Mouse (Mus musculus) macrophage (primary cell): ENCODE data around the gene Iqcd. TPM values are rescaled to one million over a fixed set of nuclear protein-coding genes. Genes with fewer than 3 reads are reported as not detected.

ENCODE experiments used
- H3K27ac ChIP-seq: fragments of 350-480 bp; formaldehyde crosslinking; 2 replicates; pipeline ENCODE4 v1.9.0; 2021
- H3K36me3 ChIP-seq: fragments of 350-480 bp; formaldehyde crosslinking; 2 replicates; pipeline ENCODE4 v1.9.0; 2021; ENCODE audit errors: inconsistent target
- H3K4me3 ChIP-seq: fragments of 350-480 bp; formaldehyde crosslinking; 2 replicates; pipeline ENCODE4 v1.9.0; 2021; ENCODE audit errors: inconsistent target
- H3K79me2 ChIP-seq: fragments of 350-480 bp; formaldehyde crosslinking; 2 replicates; pipeline ENCODE4 v1.9.0; 2021; ENCODE audit errors: inconsistent target
- WGBS: methylation state at CpG from one replicate; pipeline ENCODE4 v1.1.7; 2026; ENCODE audit warnings: inconsistent platforms; ENCODE audit not compliant: missing documents; 5-methylcytosine and 5-hydroxymethylcytosine counted together
- polyA plus RNA-seq: library from polyadenylated mRNA; stranded (reverse); fragments of 250-400 nt; gene quantifications from 3 replicates; pipeline ENCODE4 v1.2.4, GENCODE M21; 2018; ENCODE audit warnings: inconsistent platforms

The Iqcd gene
- polyA plus RNA-seq, 1 experiment from 2014 or later = 0.37 TPM

DNA sequence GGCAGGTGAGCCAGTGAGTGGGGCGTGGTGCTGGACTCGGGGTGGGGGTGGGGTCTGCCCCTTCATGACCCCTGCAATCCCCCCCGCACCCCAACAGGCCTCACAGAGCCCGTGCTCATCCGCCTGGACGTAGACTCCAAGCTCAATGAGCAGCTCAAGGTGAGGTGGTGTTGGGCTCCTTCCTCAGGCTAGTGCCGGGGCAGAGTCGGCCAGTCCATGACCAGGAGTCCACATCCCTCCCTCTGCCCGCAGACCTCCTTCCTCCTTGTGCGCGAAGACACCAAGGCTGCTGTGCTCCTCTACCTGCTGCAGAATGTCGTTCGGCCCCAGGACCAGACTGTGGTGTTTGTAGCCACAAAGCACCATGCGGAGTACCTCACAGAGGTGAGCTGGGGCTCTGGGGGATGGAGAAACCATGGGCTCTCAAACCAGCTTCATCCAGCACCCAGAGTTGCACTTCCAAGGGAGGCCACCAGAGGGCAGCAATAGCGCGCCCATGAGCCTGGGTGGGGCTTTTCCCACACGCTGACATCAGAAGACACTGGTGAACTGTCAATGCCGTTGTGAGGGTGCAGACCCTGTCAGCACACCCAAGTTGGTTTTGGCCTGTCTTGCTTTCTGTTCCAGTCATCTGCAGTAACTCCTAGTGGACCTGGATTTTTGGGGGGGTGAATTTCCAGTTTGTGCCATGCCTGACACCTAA is 31.7 kb downstream of the Iqcd start:
- H3K27ac ChIP-seq = no peak overlapping the region
- WGBS = 70% methylated on average over 17 of the region's 18 CpGs
- H3K36me3 ChIP-seq = peaks cover 80% of the 10 kb centered on the region
- H3K79me2 ChIP-seq = peaks cover 18% of the 10 kb centered on the region
- H3K4me3 ChIP-seq = no peak overlapping the region

DNA sequence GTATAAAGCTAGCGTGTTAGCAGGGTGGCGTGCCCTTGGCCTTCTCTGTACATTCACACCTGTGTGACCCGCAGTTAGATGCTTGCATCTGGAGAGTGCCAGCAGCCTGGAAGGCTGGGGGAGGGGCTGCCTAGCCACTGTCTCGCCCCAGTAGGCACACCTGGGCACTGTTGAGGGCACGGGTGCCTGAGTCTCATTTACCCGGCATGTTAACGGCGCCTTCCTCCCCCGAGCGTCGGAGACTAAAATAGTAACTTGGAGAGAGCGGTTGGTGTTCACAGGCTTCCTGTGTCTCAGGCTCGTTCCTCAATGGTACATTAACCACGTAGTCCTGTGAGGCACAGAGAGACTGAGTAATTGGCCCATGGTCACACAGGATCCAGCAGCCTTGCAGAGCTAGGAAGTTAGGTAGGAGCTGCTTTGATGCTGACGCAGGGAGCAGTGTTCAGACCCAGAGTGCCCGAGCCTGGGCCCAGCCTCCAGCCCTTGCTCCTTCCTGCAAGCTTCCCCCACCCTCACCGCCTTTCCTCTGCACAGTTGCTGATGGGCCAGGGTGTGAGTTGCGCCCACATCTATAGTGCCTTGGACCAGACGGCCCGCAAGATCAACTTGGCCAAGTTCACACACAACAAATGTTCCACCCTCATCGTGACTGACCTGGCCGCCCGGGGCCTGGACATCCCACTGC is 32.4 kb downstream of the Iqcd start:
- Histone ChIP-seq H3K27ac (no peak overlapping the region), H3K4me3 (no peak overlapping the region), H3K79me2 (peaks cover 11% of the 10 kb centered on the region), H3K36me3 (peaks cover 87% of the 10 kb centered on the region)
- WGBS = 55% methylated on average over 20 of the region's 23 CpGs

DNA sequence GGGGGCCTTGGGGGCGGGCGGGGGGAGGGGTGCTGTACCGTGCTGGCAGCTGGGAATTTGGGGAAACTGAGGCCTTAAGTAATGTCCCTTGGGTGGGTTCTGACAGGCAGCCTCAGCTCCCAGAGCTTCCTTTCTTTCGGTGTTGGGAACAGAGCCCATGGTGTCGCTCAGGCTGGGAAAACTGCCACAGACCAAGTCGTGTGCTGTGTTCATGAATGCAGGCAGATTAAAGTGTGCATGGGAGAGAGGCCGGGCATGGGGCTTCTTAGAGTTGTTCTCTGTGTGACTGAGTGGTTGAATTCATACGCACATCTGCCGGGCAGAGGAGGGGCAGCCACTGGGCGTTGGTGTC is 33.0 kb downstream of the Iqcd start:
- Histone ChIP-seq H3K27ac (no peak overlapping the region), H3K4me3 (no peak overlapping the region), H3K79me2 (peaks cover 5% of the 10 kb centered on the region; the same call in 1 of the 2 replicates), H3K36me3 (peaks cover 86% of the 10 kb centered on the region)
- WGBS = 90% methylated on average over 10 of the region's 10 CpGs

DNA sequence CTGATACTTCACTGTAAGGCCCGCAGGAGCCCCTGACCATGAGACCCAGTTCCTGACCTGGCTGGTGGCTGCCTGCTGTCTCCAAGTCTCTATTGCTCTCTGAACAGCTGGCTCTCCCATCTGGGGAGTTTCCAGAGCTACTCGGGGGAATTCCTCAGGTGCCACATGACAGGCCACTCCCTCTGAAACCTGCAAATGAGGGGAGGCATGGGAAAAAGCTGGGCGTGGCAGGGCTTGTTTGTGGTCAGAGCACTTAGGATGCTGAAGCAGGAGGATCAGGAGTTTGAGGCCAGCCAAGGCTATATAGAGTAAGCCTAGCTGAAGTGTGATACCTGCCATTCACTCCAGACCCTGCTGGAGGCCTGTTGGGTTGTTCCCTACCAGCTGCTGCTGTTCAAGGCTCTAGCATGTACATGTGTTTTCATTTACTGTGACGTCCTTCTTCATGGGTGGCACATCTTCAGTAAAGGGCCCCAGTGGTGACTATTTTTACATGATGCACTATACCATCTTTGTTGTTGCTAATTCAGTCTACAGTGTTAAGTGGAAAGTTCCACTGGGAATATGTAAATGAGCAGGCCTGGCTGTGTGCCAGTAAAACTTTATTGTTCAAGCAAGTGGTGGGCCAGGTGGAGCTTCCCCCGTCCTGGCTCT is 33.5 kb downstream of the Iqcd start:
- Histone ChIP-seq H3K36me3 (peaks cover 83% of the 10 kb centered on the region), H3K79me2 (no peaks in the 10 kb centered on the region; the same call in 1 of the 2 replicates), H3K4me3 (no peak overlapping the region), H3K27ac (no peak overlapping the region)
- WGBS = 94% methylated on average over 5 of the region's 5 CpGs

DNA sequence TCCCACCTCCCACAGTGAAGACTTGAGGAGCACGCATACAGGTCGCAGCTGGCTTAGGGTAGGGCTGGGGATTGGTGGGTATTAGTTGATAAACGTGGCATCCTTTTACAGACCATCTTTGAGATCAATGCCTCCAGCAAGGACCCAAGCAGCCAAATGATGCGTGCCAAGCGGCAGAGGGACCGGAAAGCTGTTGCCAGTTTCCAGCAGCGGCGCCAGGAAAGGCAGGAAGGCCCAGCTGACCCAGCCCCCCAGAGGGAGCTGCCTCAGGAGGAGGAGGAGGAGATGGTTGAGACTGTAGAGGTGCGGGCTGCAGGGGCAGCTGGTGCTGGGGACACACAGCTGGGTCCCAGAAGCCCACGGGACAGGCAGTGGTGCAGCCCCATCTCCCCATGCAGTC is 35.6 kb downstream of the Iqcd start:
- no peak overlapping the region for H3K4me3 ChIP-seq
- H3K79me2 ChIP-seq = no peaks in the 10 kb centered on the region
- peaks cover 71% of the 10 kb centered on the region for H3K36me3 ChIP-seq
- 94% methylated on average over 10 of the region's 10 CpGs for WGBS
- no peak overlapping the region for H3K27ac ChIP-seq

DNA sequence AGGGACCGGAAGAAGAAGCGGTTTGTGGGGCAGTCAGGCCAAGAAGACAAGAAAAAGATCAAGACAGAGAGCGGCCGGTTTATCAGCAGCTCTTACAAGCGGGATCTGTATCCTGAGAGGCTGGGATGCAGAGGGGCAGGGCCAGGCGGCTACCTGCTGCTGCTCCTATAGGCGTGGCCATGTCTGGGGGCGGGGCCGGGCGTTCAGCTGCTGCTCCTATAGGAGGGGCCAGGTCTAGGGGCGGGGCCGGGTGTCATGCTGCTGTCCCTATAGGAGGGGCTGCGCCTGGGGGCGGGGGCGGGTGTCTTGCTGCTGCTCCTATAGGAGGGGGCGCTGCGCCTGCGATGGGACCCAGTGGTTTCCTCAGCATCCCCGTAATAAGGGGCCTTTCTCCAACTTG is 37.6 kb downstream of the Iqcd start:
- WGBS = 89% methylated on average over 19 of the region's 19 CpGs

DNA sequence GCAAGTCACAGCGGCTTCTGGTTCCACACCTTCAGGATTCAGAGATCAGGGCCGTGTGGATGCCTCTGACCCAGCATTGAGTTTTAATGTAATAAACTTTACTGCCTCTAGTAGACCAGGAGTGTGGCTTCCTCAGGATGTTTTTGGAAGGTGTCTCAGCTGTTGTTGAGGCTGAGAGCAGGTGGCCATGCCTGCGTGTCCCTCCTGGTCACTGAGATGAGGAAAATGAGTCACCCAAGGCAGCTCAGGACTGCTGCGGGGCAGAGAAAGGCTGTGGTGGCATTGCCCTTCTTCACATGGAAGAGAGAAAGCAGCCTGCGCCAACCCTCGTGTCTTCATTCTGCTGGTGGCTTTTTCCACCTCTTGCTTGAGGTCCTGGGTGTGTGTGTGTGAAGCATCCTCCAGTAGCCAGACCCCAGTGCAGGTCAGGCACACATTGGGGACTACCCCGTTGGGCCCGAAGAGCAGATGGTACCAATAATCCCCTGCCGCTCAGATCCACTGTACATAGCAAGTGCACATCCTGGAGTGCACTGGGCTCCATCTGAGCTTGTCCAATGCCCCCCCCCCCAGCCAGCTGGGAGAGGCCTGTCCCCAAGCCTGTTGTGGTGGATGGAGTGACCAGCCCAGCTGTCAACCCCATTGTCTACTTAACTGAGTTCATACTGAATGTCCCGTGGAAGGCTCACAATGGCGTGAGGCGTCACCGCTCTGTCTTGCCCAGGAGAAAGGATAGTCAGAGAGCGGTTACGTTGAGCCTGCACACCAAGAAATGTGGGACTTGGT is 38.9 kb downstream of the Iqcd start:
- no peaks in the 10 kb centered on the region for H3K79me2 ChIP-seq
- no peak overlapping the region for H3K4me3 ChIP-seq
- H3K27ac ChIP-seq = no peak overlapping the region
- 94% methylated on average over 15 of the region's 15 CpGs for WGBS
- H3K36me3 ChIP-seq = peaks cover 44% of the 10 kb centered on the region

More for the DNA sequence above, 37.6 kb downstream of the Iqcd start:
- H3K79me2 ChIP-seq = no peaks in the 10 kb centered on the region
- no peak overlapping the region for H3K27ac ChIP-seq
- no peak overlapping the region for H3K4me3 ChIP-seq
- H3K36me3 ChIP-seq = peaks cover 55% of the 10 kb centered on the region

DNA sequence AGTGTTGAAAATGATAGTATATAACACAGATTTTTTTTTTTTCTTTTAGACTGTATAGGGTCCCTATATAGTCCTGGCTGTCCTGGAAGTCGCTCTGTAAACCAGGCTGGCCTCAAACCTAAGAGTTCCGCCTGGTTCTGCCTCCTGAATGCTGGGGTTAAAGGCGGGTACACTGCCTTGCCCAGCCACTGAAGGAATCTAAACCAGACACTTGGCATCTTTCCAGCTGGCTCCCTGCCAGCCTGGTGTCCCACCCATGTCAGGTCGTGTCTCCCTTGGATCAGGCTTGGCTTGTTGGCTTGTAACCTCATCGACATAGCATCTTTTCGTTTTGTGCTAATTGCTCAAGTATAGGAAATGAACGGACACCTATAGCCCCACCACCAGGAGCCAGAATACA is 39.8 kb downstream of the Iqcd start:
- Histone ChIP-seq H3K27ac (no peak overlapping the region), H3K4me3 (no peak overlapping the region), H3K79me2 (no peaks in the 10 kb centered on the region), H3K36me3 (peaks cover 35% of the 10 kb centered on the region)
- 71% methylated on average over 7 of the region's 7 CpGs for WGBS

DNA sequence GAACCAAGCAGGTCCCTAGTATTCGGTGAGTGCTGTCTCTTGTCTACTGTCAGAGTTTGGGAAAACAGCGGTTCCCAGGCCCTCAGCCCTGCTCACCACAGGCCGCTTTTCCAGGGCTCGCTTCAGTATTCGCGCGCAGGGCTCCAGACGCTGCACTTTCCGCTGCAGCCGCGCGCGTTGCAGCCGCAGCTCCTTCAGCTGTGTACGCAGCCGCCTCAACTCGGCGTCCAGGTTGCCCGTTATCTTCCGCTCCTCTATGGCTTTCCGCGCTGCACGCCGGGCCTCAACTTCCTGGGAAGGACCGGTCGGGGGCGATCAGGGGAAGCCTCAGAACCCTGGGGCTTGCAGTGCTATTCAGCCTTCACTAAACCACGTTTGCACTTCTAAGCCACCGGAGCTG is 42.3 kb downstream of the Iqcd start:
- WGBS = 8% methylated on average over 29 of the region's 29 CpGs
- peaks cover 10% of the 10 kb centered on the region; the same call in 1 of the 2 replicates for H3K36me3 ChIP-seq

DNA sequence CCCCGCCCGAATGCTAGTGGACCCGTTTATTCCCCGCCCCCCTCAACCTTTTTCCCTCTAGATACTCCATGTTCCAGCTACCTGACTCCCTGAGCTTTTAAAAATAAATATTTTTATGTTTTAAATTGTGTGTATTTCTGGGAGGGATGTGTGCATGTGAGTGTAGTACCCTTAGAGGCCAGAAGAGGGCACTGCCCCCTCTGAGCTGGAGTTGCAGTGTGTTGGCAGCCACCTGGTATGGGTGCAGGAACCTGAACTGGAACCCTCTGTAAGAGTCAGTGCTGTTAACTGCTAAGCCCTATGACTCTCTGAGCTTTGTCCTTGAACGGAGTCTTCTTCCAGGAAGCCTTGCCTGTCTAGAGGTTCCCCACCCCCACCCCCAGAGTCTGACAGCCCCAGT is 43.1 kb downstream of the Iqcd start:
- Histone ChIP-seq H3K36me3 (peaks cover 8% of the 10 kb centered on the region; the same call in 1 of the 2 replicates), H3K4me3 (no peak overlapping the region), H3K27ac (no peak overlapping the region), H3K79me2 (no peaks in the 10 kb centered on the region)
- 91% methylated on average over 5 of the region's 5 CpGs for WGBS

More for the DNA sequence above, 42.3 kb downstream of the Iqcd start:
- no peak overlapping the region for H3K27ac ChIP-seq
- no peak overlapping the region for H3K4me3 ChIP-seq
- H3K79me2 ChIP-seq = no peaks in the 10 kb centered on the region

DNA sequence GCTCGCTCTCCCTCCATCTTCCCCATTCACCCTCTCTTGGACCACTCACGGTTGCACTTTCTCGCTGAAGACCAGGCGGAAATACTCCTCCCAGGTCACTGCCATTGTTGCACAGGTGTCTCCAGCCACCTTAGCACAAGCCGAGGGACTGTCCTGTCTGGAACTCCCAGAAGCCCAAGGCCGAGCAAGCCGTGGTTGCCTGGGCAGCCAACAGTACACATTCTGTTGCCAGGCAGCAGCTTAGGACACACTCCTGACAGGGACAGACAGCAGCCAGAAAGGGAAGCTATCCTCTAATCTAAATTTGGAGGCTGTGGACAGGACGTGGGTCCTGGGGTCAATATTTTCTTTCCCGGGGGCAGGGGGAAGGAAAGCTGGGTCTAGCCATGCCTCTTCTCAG is 45.3 kb downstream of the Iqcd start, which contains the start of gene Cfap73:
TSS of gene Cfap73 (minus strand) at position 105 of the 400 bp plus-strand sequence.
- Histone ChIP-seq H3K36me3 (no peaks in the 10 kb centered on the region), H3K27ac (no peak within 1 kb of the TSS), H3K79me2 (no peaks in the 10 kb centered on the region), H3K4me3 (no peak within 1 kb of the TSS)
- 63% methylated on average over 9 of the region's 9 CpGs for WGBS

DNA sequence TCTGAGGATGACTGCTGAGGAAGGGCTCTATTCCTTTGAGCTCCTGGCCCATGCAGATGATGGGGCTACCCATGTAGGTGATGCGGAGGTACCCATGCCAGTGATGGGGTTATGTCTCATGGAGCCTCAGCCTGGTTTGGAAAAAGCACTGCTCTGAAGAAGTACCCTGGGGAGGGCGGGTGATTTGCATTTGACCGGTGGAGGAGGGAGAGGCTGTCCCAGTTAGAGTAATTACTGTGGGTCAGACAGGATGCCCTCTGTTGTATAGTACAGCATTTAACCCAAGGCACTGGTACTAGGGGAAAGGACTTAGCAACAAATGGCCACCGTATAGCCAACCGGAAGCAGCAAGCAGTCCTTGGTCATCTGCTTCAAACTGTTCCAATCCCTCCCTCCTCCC is 46.0 kb downstream of the Iqcd start:
- H3K36me3 ChIP-seq = no peaks in the 10 kb centered on the region
- H3K79me2 ChIP-seq = no peaks in the 10 kb centered on the region
- H3K4me3 ChIP-seq = no peak overlapping the region
- no peak overlapping the region for H3K27ac ChIP-seq
- 44% methylated on average over 5 of the region's 5 CpGs for WGBS

DNA sequence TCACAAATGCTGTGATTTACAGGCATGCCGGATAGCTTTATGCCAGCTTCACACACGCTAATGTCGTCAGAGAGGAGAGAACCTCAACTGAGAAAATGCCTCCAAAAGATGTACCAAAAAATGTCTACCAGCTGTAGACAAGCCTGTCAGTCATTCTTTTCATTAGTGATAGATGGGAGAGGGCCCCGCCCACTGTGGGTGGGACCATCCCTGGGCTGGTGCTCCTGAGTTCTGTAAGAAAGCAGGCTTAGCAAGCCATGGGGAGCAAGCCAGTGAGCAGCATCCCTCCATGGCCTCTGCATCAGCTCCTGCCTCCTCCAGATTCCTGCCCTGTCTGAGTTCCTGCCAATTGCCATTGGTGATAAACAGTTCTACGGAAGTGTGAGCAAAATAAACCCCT is 46.8 kb downstream of the Iqcd start:
- Histone ChIP-seq H3K4me3 (no peak overlapping the region), H3K27ac (no peak overlapping the region), H3K36me3 (no peaks in the 10 kb centered on the region), H3K79me2 (no peaks in the 10 kb centered on the region)
- 98% methylated on average over 5 of the region's 5 CpGs for WGBS

DNA sequence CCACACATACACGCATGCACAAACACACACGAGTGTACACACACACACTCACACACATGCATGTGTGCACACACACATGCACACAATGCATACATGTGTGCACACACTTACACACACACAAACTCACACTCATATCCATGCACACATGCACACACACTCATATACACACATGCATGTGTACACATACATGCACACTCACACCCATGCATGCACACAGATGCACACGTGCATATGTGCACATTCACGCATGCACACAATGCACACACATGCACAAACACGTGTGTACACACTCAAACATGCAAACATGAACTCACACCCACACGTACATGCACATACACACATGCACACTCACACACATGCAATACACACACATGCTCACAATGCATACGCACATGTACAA is 51.3 kb downstream of the Iqcd start:
- no peaks in the 10 kb centered on the region for H3K79me2 ChIP-seq
- H3K36me3 ChIP-seq = no peaks in the 10 kb centered on the region
- no peak overlapping the region for H3K4me3 ChIP-seq
- WGBS = 97% methylated on average over 7 of the region's 7 CpGs
- H3K27ac ChIP-seq = no peak overlapping the region
